In the genomic region with DNA sequence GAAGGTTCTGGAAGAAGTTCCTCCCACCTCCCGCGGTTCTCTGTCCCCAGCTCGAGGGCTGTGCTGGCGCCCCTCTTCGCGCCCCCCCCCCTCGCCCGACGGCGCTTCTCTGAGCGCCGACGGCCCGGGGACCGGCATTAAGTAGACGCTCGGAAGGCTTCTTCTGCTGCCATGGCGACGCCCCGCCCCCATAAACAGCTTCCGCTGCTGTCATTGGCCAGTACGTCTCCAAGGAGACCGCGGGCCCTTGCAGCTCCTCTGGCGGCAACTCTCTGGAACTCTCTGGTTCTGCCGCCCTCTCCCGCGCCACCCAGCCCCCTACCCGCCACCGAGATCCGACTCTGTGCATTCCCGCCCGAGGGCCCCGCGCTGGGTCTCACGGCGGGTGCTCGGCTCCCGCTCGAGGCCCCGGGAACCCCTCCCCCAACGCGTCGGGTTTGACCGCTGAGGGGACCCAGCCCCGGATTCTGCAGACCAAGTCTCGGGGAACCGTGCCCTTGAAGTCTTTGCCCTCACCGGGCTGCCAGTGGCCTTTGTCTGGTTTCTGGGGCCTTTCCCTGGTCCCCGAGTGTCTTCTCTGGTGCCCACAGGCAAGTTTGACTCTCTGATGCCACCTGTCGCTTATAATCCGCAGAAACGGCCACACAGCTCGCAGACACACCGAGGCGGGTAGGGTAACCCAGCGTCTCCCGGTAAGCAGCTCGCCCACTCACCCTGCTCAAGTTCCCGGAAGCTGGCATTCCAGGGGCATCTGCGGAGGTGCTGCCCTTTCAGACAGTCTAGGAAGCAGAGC, we compare ENCODE assay signal across 7 mouse cellular contexts. TPM values are rescaled to one million over a fixed set of nuclear protein-coding genes. Genes with fewer than 3 reads are reported as not detected.
DNase-seq lines count a peak whose midpoint lies in the region; ATAC-seq lines count a peak whose summit lies in the region.

A gene (minus strand): TSS at position 156 of the 793 bp plus-strand sequence.

- under 1% methylated on average over 61 of the region's 61 CpGs for WGBS in embryonic facial prominence, embryonic 10.5 days
- WGBS in limb, embryonic 10.5 days, result under 1% methylated on average over 59 of the region's 61 CpGs
- WGBS in midbrain, embryonic 13.5 days, result 1% methylated on average over 43 of the region's 61 CpGs

- DNase-seq in adrenal gland, postnatal 10 days, result peak; percentile 98
- peak; percentile 98 for DNase-seq in embryonic facial prominence, embryonic 10.5 days (ENCODE audit: low spot score)
- DNase-seq in kidney, adult 11 months, result peak; percentile 93
- peak; percentile 100 for DNase-seq in limb, embryonic 10.5 days (ENCODE audit: low spot score)
- DNase-seq in spleen, adult 12 weeks (ENCODE audit: low spot score), result peak; percentile 76

- H3K27me3 ChIP-seq in embryonic facial prominence, embryonic 10.5 days (replicated peaks; ENCODE audit: low read depth, poor library complexity, severe bottlenecking), result peaks cover 76% of the 10 kb centered on the region
- peaks cover 77% of the 10 kb centered on the region for H3K27me3 ChIP-seq in limb, embryonic 10.5 days (ENCODE audit: low read depth, poor library complexity, severe bottlenecking)
- H3K27me3 ChIP-seq in midbrain, embryonic 13.5 days, result peaks cover 20% of the 10 kb centered on the region

- H3K9me3 ChIP-seq in embryonic facial prominence, embryonic 10.5 days, result no peaks in the 10 kb centered on the region
- H3K9me3 ChIP-seq in limb, embryonic 10.5 days (replicated peaks), result no peaks in the 10 kb centered on the region
- no peaks in the 10 kb centered on the region for H3K9me3 ChIP-seq in midbrain, embryonic 13.5 days

- peak within 1 kb of the TSS; percentile 69 for H3K9ac ChIP-seq in midbrain, embryonic 13.5 days (replicated peaks)

- H3K4me2 ChIP-seq in midbrain, embryonic 13.5 days (replicated peaks), result peak within 1 kb of the TSS; percentile 94

- H3K36me3 ChIP-seq in embryonic facial prominence, embryonic 10.5 days (replicated peaks), result peaks cover 3% of the 10 kb centered on the region; the same call in 1 of the 2 replicates
- peaks cover 9% of the 10 kb centered on the region for H3K36me3 ChIP-seq in limb, embryonic 10.5 days
- H3K36me3 ChIP-seq in midbrain, embryonic 13.5 days, result peaks cover 19% of the 10 kb centered on the region

- peak; percentile 86 for ATAC-seq in granulocyte monocyte progenitor cell, adult 5-6 weeks (replicated peaks; ENCODE audit: poor library complexity, severe bottlenecking)
- ATAC-seq in midbrain, embryonic 13.5 days, result peak; percentile 87

- peak within 1 kb of the TSS; percentile 86 for H3K27ac ChIP-seq in embryonic facial prominence, embryonic 10.5 days (replicated peaks)
- peak within 1 kb of the TSS; percentile 84 for H3K27ac ChIP-seq in limb, embryonic 10.5 days
- peak within 1 kb of the TSS; percentile 51 for H3K27ac ChIP-seq in midbrain, embryonic 13.5 days

- H3K4me1 ChIP-seq in embryonic facial prominence, embryonic 10.5 days, result peaks cover 76% of the 10 kb centered on the region
- H3K4me1 ChIP-seq in limb, embryonic 10.5 days, result peaks cover 67% of the 10 kb centered on the region
- H3K4me1 ChIP-seq in midbrain, embryonic 13.5 days (replicated peaks), result peaks cover 68% of the 10 kb centered on the region

- peak within 1 kb of the TSS; percentile 69 for H3K4me3 ChIP-seq in embryonic facial prominence, embryonic 10.5 days
- peak within 1 kb of the TSS; percentile 67 for H3K4me3 ChIP-seq in limb, embryonic 10.5 days
- peak within 1 kb of the TSS; percentile 50 for H3K4me3 ChIP-seq in midbrain, embryonic 13.5 days (replicated peaks)

RNA-seq across cellular contexts. Expression of the gene that starts here (rescaled TPM):
- under 1 TPM; 0.18 to 0.30 TPM for total RNA-seq in adrenal gland, postnatal 10 days (2021)
- polyA plus RNA-seq in embryonic facial prominence, embryonic 10.5 days (2016; fragmentation: Nextera tagmentation; extraction: Ambion mirVana), result 2.3 and 3.3 TPM in 2 replicates
- not detected in 2 replicates for total RNA-seq in granulocyte monocyte progenitor cell, adult 5-6 weeks (2014; fragmentation: Nextera tagmentation)
- not detected in 2 replicates for total RNA-seq in granulocyte monocyte progenitor cell, adult 5-6 weeks (2017)
- 0.68 and 1.5 TPM in 2 replicates for polyA plus RNA-seq in limb, embryonic 10.5 days (2016; fragmentation: Nextera tagmentation; extraction: Ambion mirVana)
- polyA plus RNA-seq in midbrain, embryonic 13.5 days (2015; fragmentation: Nextera tagmentation; extraction: Ambion mirVana), result 6.2 and 12.4 TPM in 2 replicates

Comparison
In these comparisons a context has a peak if more than half of its experiments do, and no peak if none do; other contexts are left out.
1. Peak in every context shown above with its lines: DNase-seq, ATAC-seq, H3K4me3 ChIP-seq and H3K27ac ChIP-seq.
2. Peak in DNase-seq in adrenal gland, postnatal 10 days; RNA of the gene not detected or under 1 TPM.
3. Peak in ATAC-seq in granulocyte monocyte progenitor cell, adult 5-6 weeks; RNA of the gene not detected or under 1 TPM.